Mouse (Mus musculus): ENCODE measurements around the gene Hrasls. TPM values are rescaled to one million over a fixed set of nuclear protein-coding genes. Genes with fewer than 3 reads are reported as not detected.

Gene Hrasls
- polyA plus RNA-seq, 1 experiment from 2014 or later, result 1.5 TPM

GRCm38 (mm10) chr16:29205581-29205980, 3.9 kb upstream of the Hrasls start:
- H3K4me2 ChIP-seq, result no peak overlapping the region
- H3K4me1 ChIP-seq (replicated peaks), result peaks cover 16% of the 10 kb centered on the region
- H3K27me3 ChIP-seq, result peaks cover 17% of the 10 kb centered on the region; the same call in 1 of the 2 replicates
- H3K36me3 ChIP-seq, result no peaks in the 10 kb centered on the region
- WGBS, result 23% methylated on average over 2 of the region's 2 CpGs
- H3K9ac ChIP-seq, result no peak overlapping the region
- H3K4me3 ChIP-seq, result no peak overlapping the region
- ATAC-seq (ENCODE audit: low read depth), result no peak
- no peak overlapping the region for H3K27ac ChIP-seq (replicated peaks)
- no peaks in the 10 kb centered on the region for H3K9me3 ChIP-seq

DNA sequence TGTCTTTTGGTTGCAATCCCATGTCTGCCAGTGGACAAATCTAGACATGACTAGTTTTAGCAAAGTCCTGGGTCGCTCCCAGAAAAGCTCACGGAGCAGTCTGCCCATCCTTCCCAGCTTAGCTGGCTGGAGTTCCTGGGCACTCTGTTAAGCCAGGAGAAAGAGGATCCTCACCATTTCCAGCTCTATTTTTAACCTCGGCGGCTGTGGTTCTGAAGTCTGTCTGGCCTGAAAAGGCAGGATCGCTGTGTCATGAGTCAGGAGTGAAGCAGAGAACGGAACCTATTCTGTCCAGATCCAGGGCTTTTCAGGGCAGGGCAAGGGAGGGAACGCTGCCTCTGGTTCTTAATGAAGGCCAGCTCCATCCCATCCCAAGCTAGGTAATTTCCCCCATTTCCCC, 654 bp upstream of the Hrasls start:
- Histone ChIP-seq H3K9me3 (no peaks in the 10 kb centered on the region), H3K27ac (replicated peaks) (no peak overlapping the region), H3K36me3 (no peaks in the 10 kb centered on the region), H3K9ac (no peak overlapping the region), H3K4me2 (no peak overlapping the region), H3K4me3 (no peak overlapping the region), H3K4me1 (replicated peaks) (peaks cover 20% of the 10 kb centered on the region), H3K27me3 (peaks cover 26% of the 10 kb centered on the region)
- 83% methylated on average over 7 of the region's 7 CpGs for WGBS
- no peak for ATAC-seq (ENCODE audit: low read depth)

- H3K36me3 ChIP-seq, result no peaks in the 10 kb centered on the region
- H3K9ac ChIP-seq, result no peak overlapping the region
- H3K4me1 ChIP-seq (replicated peaks), result no peaks in the 10 kb centered on the region
- no peak overlapping the region for H3K4me3 ChIP-seq
- no peaks in the 10 kb centered on the region for H3K9me3 ChIP-seq
- no peak overlapping the region for H3K4me2 ChIP-seq
- H3K27ac ChIP-seq (replicated peaks), result no peak overlapping the region
- H3K27me3 ChIP-seq, result no peaks in the 10 kb centered on the region
- ATAC-seq (ENCODE audit: low read depth), result no peak
- WGBS, result 77% methylated on average over 5 of the region's 5 CpGs
Observed at GRCm38 (mm10) chr16:29216395-29217295, 7.2 kb downstream of the Hrasls start.

GRCm38 (mm10) chr16:29235951-29236350, 26.5 kb downstream of the Hrasls start:
- Histone ChIP-seq H3K9me3 (no peaks in the 10 kb centered on the region), H3K4me1 (replicated peaks) (no peaks in the 10 kb centered on the region), H3K27ac (replicated peaks) (no peak overlapping the region), H3K4me2 (no peak overlapping the region), H3K4me3 (no peak overlapping the region), H3K27me3 (no peaks in the 10 kb centered on the region), H3K36me3 (no peaks in the 10 kb centered on the region), H3K9ac (no peak overlapping the region)
- WGBS, result 90% methylated on average over 5 of the region's 5 CpGs
- no peak for ATAC-seq (ENCODE audit: low read depth)

- Histone ChIP-seq H3K4me2 (no peak overlapping the region), H3K9ac (no peak overlapping the region), H3K4me3 (no peak overlapping the region), H3K9me3 (no peaks in the 10 kb centered on the region), H3K4me1 (replicated peaks) (no peaks in the 10 kb centered on the region), H3K27me3 (no peaks in the 10 kb centered on the region), H3K36me3 (no peaks in the 10 kb centered on the region), H3K27ac (replicated peaks) (no peak overlapping the region)
- WGBS, result 86% methylated on average over 4 of the region's 4 CpGs
- ATAC-seq (ENCODE audit: low read depth), result no peak
Observed at GRCm38 (mm10) chr16:29254325-29254724, 44.8 kb downstream of the Hrasls start.

Other genes with a start within 250 kb of the Hrasls start
- gene Atp13a5, start 169.0 kb downstream of the Hrasls start, polyA plus RNA-seq (2015; fragmentation: Nextera tagmentation; extraction: Ambion mirVana), result 0.65 and 0.91 TPM in 2 replicates